Mouse (Mus musculus) forebrain, embryonic 13.5 days (tissue): ENCODE data around the gene Msi2. TPM values are rescaled to one million over a fixed set of nuclear protein-coding genes. Genes with fewer than 3 reads are reported as not detected.

ENCODE experiments used
- ATAC-seq: fragments of 200-750 bp; cut with Nextera tagmentation; 2 replicates; pipeline ENCODE4 v1.8.0; 2017
- H3K27ac ChIP-seq: fragments of 300-500 bp; sonication (generic); 2 replicates; pipeline ENCODE4 v1.5.1; 2015; ENCODE audit warnings: inconsistent platforms, mild to moderate bottlenecking, moderate library complexity
- H3K27me3 ChIP-seq: fragments of 300-500 bp; sonication (generic); 2 replicates; pipeline ENCODE4 v1.6.1; 2015; ENCODE audit warnings: mild to moderate bottlenecking, inconsistent platforms
- H3K36me3 ChIP-seq: fragments of 300-500 bp; sonication (generic); 2 replicates; pipeline ENCODE4 v1.6.1; 2015; ENCODE audit warnings: mild to moderate bottlenecking, inconsistent platforms; ENCODE audit not compliant: poor library complexity, severe bottlenecking
- H3K4me1 ChIP-seq: fragments of 300-500 bp; sonication (generic); 2 replicates; pipeline ENCODE4 v1.6.1; 2015; ENCODE audit warnings: inconsistent platforms
- H3K4me2 ChIP-seq: fragments of 300-500 bp; sonication (generic); 2 replicates; pipeline ENCODE4 v1.6.1; 2015; ENCODE audit warnings: inconsistent platforms, mild to moderate bottlenecking, moderate library complexity
- H3K4me3 ChIP-seq: fragments of 300-500 bp; sonication (generic); 2 replicates; pipeline ENCODE4 v1.5.1; 2015; ENCODE audit warnings: mild to moderate bottlenecking, inconsistent platforms
- H3K9ac ChIP-seq: fragments of 300-500 bp; sonication (generic); 2 replicates; pipeline ENCODE4 v1.6.1; 2015; ENCODE audit warnings: mild to moderate bottlenecking, inconsistent platforms
- H3K9me3 ChIP-seq: fragments of 300-500 bp; sonication (generic); replicated peaks from 2 replicates; pipeline ENCODE4 v1.6.1; 2016; ENCODE audit warnings: inconsistent platforms
- WGBS: fragments of 180-500 bp; shearing (Covaris S2); methylation state at CpG from one replicate; pipeline ENCODE4 v1.1.7; 2015; 5-methylcytosine and 5-hydroxymethylcytosine counted together
- polyA plus RNA-seq: library from polyadenylated mRNA; unstranded; fragments of >200 nt; fragmentation: Nextera tagmentation; extraction: Ambion mirVana; gene quantifications from 2 replicates; pipeline ENCODE4 v1.2.1, GENCODE M21; 2015

Gene Msi2
- polyA plus RNA-seq, 1 experiment from 2014 or later = 31.5 TPM

GRCm38 (mm10) chr11:88471981-88472647 is 246.2 kb downstream of the Msi2 start:
- H3K4me1 ChIP-seq = peaks cover 71% of the 10 kb centered on the region
- H3K27ac ChIP-seq = peak overlapping the region; percentile 66
- peak overlapping the region; percentile 47 for H3K9ac ChIP-seq
- no peaks in the 10 kb centered on the region for H3K27me3 ChIP-seq
- H3K4me2 ChIP-seq = peak overlapping the region; percentile 17
- 7% methylated on average over 12 of the region's 12 CpGs for WGBS
- H3K9me3 ChIP-seq = no peaks in the 10 kb centered on the region
- H3K36me3 ChIP-seq = 0 out of 2 replicates have a peak, but pooled peaks cover 8% of the 10 kb centered on the region
- no peak overlapping the region for H3K4me3 ChIP-seq
- ATAC-seq = peak; percentile 67; the same call in 1 of the 2 replicates

DNA sequence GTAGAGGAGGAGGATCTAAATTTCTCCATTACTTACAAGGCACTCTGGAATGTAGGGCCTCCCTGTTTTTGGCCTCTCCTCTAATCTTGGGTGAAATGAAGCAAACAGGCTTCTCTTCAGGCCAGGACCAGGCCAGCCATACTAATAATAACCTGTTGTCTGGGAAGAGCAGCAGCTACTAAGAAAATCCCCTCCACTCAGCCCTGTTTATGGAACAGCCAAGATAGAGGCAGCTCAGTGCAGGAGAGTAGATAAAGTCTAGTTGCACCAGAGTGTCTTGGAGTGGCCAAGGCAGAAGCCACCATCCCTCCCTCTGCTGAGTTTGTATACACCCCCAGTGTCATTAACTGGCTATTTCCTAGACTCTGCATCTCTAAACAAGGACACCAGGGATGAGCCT is 247.7 kb downstream of the Msi2 start:
- Histone ChIP-seq H3K9ac (no peak overlapping the region), H3K4me3 (no peak overlapping the region), H3K9me3 (no peaks in the 10 kb centered on the region), H3K4me1 (peaks cover 62% of the 10 kb centered on the region), H3K4me2 (no peak overlapping the region), H3K27ac (peak overlapping the region; percentile 51), H3K36me3 (0 out of 2 replicates have a peak, but pooled peaks cover 8% of the 10 kb centered on the region), H3K27me3 (no peaks in the 10 kb centered on the region)
- ATAC-seq = no peak

- H3K9ac ChIP-seq = no peak overlapping the region
- peaks cover 62% of the 10 kb centered on the region for H3K4me1 ChIP-seq
- H3K9me3 ChIP-seq = no peaks in the 10 kb centered on the region
- H3K27me3 ChIP-seq = no peaks in the 10 kb centered on the region
- no peak overlapping the region for H3K4me2 ChIP-seq
- no peak overlapping the region for H3K4me3 ChIP-seq
- no peak for ATAC-seq
- H3K36me3 ChIP-seq = 0 out of 2 replicates have a peak, but pooled peaks cover 3% of the 10 kb centered on the region
- H3K27ac ChIP-seq = no peak overlapping the region
Measured at GRCm38 (mm10) chr11:88468996-88469395, 249.3 kb downstream of the Msi2 start.

DNA sequence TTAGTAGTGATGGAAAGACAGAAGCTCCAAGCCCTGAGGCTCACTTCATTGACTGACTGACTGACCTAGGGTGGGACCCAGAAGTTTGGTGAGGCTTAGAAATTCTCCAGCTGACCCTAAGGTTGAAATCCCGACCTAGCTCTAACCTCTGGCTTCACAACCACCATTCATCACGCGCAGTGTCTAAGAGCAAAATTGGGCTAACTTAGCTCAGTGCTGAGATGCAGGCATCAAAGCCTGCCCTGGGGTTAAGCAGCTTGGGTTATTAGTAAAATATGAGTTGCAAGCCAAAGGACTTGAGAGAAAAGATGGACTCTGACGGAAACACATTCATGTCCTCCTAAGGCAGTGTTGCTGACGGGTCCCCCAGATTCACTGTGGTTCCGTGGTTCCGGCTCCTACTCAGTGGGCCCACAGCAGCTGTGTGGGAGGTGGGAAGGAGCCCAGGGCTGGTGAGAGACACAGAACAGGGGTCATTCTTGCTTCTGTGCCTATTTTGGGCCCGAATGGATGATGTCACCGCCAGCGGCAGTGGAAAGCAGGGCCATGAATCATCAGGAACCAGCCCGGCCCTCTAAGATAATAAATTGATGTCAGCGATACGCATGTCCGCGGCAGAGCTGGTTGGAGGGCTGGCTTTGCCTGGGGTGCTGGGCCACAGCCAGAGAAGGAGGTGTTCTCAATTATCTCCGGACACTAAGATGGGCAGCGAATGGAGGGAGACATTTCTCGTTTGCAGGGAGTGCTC is 250.6 kb downstream of the Msi2 start:
- Histone ChIP-seq H3K9me3 (no peaks in the 10 kb centered on the region), H3K4me3 (no peak overlapping the region), H3K36me3 (0 out of 2 replicates have a peak, but pooled peaks cover 3% of the 10 kb centered on the region), H3K27me3 (no peaks in the 10 kb centered on the region), H3K9ac (peak overlapping the region; percentile 1; the same call in 1 of the 2 replicates), H3K4me1 (peaks cover 62% of the 10 kb centered on the region), H3K27ac (peak overlapping the region; percentile 20; the same call in 1 of the 2 replicates), H3K4me2 (no peak overlapping the region)
- 69% methylated on average over 18 of the region's 18 CpGs for WGBS
- ATAC-seq = no peak

DNA sequence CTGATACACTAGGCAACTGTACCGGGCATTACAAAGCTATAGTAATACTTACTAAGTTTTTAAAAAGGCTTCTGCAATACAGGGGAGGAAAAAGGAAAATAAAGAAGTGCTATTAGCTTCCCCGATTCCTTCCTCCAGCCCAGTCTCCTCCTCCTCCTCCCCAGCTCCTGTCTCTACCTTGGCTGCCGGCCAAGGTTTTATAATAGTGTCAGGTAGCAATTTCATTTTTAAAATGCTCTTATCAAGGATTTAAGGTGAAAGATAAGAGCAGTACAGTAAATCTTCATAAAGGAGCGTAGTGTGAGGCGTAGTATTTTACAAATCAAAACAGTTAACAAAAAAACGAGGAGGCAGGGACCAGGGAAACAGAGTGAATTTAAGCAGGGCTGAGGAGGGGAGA is 254.4 kb downstream of the Msi2 start:
- WGBS = 68% methylated on average over 6 of the region's 6 CpGs
- Histone ChIP-seq H3K27ac (peak overlapping the region; percentile 57), H3K9me3 (no peaks in the 10 kb centered on the region), H3K27me3 (no peaks in the 10 kb centered on the region), H3K4me1 (peaks cover 76% of the 10 kb centered on the region), H3K4me3 (no peak overlapping the region), H3K36me3 (0 out of 2 replicates have a peak, but pooled peaks cover 3% of the 10 kb centered on the region), H3K9ac (no peak overlapping the region), H3K4me2 (no peak overlapping the region)
- no peak for ATAC-seq

GRCm38 (mm10) chr11:88462789-88463188 is 255.5 kb downstream of the Msi2 start:
- Histone ChIP-seq H3K27ac (peak overlapping the region; percentile 41; the same call in 1 of the 2 replicates), H3K4me3 (no peak overlapping the region), H3K27me3 (no peaks in the 10 kb centered on the region), H3K9me3 (no peaks in the 10 kb centered on the region), H3K9ac (no peak overlapping the region), H3K4me1 (peaks cover 80% of the 10 kb centered on the region), H3K36me3 (0 out of 2 replicates have a peak, but pooled peaks cover 3% of the 10 kb centered on the region), H3K4me2 (no peak overlapping the region)
- peak; percentile 50 for ATAC-seq
- WGBS = 59% methylated on average over 8 of the region's 8 CpGs

DNA sequence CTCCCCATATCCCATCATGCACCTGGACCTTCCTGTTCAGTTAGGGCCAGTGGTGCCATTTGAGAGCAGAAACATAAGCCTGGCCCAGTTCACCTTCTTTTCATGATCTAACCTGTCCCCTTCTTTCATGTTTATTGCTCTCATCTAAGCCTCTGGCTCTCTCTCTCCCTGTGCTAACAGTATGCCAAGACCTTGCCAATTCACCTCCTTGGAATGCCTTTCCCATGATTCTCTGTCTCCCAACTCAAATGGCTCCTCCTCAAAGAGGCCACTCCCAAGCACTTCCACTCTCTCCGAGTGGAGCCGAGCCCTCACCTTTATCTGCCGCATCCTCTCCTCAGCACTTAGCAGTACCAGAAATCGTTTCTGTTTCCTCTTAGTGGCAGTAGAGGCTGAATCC is 256.7 kb downstream of the Msi2 start:
- H3K4me2 ChIP-seq = no peak overlapping the region
- peaks cover 80% of the 10 kb centered on the region for H3K4me1 ChIP-seq
- no peak for ATAC-seq
- WGBS = 92% methylated on average over 4 of the region's 4 CpGs
- 0 out of 2 replicates have a peak overlapping the region, but pooled peaks have one; percentile 41 for H3K27ac ChIP-seq
- H3K9ac ChIP-seq = no peak overlapping the region
- H3K36me3 ChIP-seq = no peaks in the 10 kb centered on the region
- H3K4me3 ChIP-seq = no peak overlapping the region
- H3K9me3 ChIP-seq = no peaks in the 10 kb centered on the region
- no peaks in the 10 kb centered on the region for H3K27me3 ChIP-seq

- no peaks in the 10 kb centered on the region for H3K27me3 ChIP-seq
- H3K9ac ChIP-seq = no peak overlapping the region
- peak overlapping the region; percentile 84 for H3K27ac ChIP-seq
- peak; percentile 66 for ATAC-seq
- 15% methylated on average over 19 of the region's 19 CpGs for WGBS
- no peaks in the 10 kb centered on the region for H3K36me3 ChIP-seq
- peaks cover 92% of the 10 kb centered on the region for H3K4me1 ChIP-seq
- H3K4me3 ChIP-seq = no peak overlapping the region
- H3K9me3 ChIP-seq = no peaks in the 10 kb centered on the region
- H3K4me2 ChIP-seq = peak overlapping the region; percentile 17
Measured at GRCm38 (mm10) chr11:88459946-88460736, 258.2 kb downstream of the Msi2 start.

- Histone ChIP-seq H3K9me3 (no peaks in the 10 kb centered on the region), H3K9ac (no peak overlapping the region), H3K4me1 (peaks cover 77% of the 10 kb centered on the region), H3K36me3 (no peaks in the 10 kb centered on the region), H3K27ac (no peak overlapping the region), H3K4me3 (no peak overlapping the region), H3K27me3 (no peaks in the 10 kb centered on the region), H3K4me2 (no peak overlapping the region)
- no peak for ATAC-seq
- WGBS = 84% methylated on average over 10 of the region's 10 CpGs
Measured at GRCm38 (mm10) chr11:88457241-88457738, 261.0 kb downstream of the Msi2 start.

DNA sequence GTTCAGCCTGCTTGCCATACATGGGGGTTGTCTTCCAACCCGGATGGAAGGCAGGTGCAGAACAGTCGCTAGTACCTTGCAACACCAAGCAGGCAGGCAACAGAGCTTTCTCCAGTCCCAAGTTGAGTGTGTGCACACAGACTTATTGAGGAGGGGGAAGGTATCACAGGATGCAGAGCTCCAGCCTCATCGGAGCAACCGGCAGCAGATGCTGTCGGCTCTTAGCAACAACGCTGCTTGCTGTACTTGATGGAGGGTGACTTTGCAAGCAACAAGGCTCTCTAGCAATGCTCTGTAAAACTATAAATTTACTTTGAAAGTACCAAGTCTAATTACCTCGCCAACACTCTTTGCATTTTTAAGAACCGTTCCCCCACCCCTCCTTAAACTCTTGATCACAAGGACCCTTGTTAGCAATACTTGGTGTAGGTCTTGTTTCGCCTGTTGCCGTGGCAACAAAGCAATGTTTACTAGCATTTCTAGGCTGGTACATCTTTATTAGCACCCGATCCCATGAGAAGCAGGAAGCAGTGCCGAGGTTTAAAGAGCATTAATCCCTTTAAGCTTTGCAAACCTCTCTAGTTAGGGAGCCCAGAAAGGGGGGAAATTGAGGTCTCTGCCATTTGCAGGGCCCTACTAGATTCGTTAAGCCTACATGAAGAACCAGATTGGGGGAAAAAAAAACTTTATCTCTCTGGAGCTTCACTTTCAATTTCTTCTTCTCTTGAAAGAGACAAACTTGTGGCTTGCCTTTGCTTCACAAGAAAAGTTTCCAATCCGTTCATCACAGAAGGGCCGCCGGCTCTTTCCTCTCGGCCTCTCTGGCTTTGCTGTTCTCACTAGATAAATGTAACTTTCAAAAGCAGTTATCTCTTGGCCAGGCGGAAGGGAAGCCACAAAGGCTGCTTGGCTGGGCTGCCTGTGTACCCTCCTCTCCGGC is 263.2 kb downstream of the Msi2 start:
- peak; percentile 54 for ATAC-seq
- Histone ChIP-seq H3K4me3 (no peak overlapping the region), H3K4me1 (peaks cover 55% of the 10 kb centered on the region), H3K9me3 (no peaks in the 10 kb centered on the region), H3K9ac (0 out of 2 replicates have a peak overlapping the region, but pooled peaks have one; percentile 26), H3K27me3 (no peaks in the 10 kb centered on the region), H3K36me3 (0 out of 2 replicates have a peak, but pooled peaks cover 2% of the 10 kb centered on the region), H3K27ac (peak overlapping the region; percentile 31), H3K4me2 (peak overlapping the region; percentile 22)
- WGBS = 19% methylated on average over 19 of the region's 19 CpGs

DNA sequence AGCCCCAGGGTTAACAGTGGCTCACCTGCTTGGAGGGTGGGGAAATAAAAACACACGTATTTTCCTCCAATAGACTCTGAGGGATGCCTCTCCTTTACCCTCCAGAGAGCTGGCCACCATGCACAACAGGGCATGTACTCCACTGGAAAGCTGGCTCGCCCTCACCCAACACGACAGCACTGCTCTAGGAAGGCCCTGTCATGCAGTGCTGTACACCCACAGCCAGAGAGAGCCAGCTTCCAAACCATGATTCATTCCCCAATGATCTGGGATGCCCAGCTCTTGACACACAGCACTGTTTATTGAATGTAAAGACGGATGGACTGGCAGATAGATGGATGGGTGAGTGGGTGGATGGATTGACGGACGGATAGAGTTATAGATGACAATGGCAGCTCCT is 269.1 kb downstream of the Msi2 start:
- H3K27ac ChIP-seq = no peak overlapping the region
- no peak overlapping the region for H3K9ac ChIP-seq
- 92% methylated on average over 6 of the region's 6 CpGs for WGBS
- no peaks in the 10 kb centered on the region for H3K9me3 ChIP-seq
- H3K27me3 ChIP-seq = no peaks in the 10 kb centered on the region
- peaks cover 53% of the 10 kb centered on the region for H3K4me1 ChIP-seq
- no peak overlapping the region for H3K4me3 ChIP-seq
- H3K4me2 ChIP-seq = no peak overlapping the region
- H3K36me3 ChIP-seq = 0 out of 2 replicates have a peak, but pooled peaks cover 4% of the 10 kb centered on the region
- no peak for ATAC-seq
